Mouse (Mus musculus) limb, embryonic 14.5 days (tissue): ENCODE measurements around the gene Disp3. TPM values are rescaled to one million over a fixed set of nuclear protein-coding genes. Genes with fewer than 3 reads are reported as not detected.

ENCODE experiments used
- ATAC-seq: fragments of 200-750 bp; cut with Nextera tagmentation; 2 replicates; pipeline ENCODE4 v1.8.0; 2017; ENCODE audit warnings: low read depth, moderate number of reproducible peaks, moderate TSS enrichment; ENCODE audit not compliant: low FRiP score
- DNase-seq: peaks from one replicate; pipeline ENCODE4 v3.0.0-alpha.2; 2015; ENCODE audit warnings: low spot score
- H3K27ac ChIP-seq: fragments of 300-500 bp; sonication (generic); replicated peaks from 2 replicates; pipeline ENCODE4 v1.5.1; 2014; ENCODE audit warnings: low read depth, mild to moderate bottlenecking, low read length, moderate library complexity, mixed read lengths
- H3K27me3 ChIP-seq: fragments of 300-500 bp; sonication (generic); 2 replicates; pipeline ENCODE4 v1.6.1; 2014; ENCODE audit warnings: low read length, mixed read lengths; ENCODE audit not compliant: control insufficient read depth, insufficient read depth
- H3K36me3 ChIP-seq: fragments of 300-500 bp; sonication (generic); 2 replicates; pipeline ENCODE4 v1.6.1; 2014; ENCODE audit warnings: mild to moderate bottlenecking, low read length, moderate library complexity, mixed read lengths; ENCODE audit not compliant: control insufficient read depth, insufficient read depth
- H3K4me1 ChIP-seq: fragments of 300-500 bp; sonication (generic); 2 replicates; pipeline ENCODE4 v1.6.1; 2014; ENCODE audit warnings: antibody characterized with exemption, low read length, mixed read lengths; ENCODE audit not compliant: control insufficient read depth, insufficient read depth
- H3K4me2 ChIP-seq: fragments of 300-500 bp; sonication (generic); replicated peaks from 2 replicates; pipeline ENCODE4 v1.6.1; 2014; ENCODE audit warnings: low read depth, mild to moderate bottlenecking, low read length, moderate library complexity; ENCODE audit not compliant: severe bottlenecking
- H3K4me3 ChIP-seq: fragments of 300-500 bp; sonication (generic); replicated peaks from 2 replicates; pipeline ENCODE4 v1.5.1; 2014; ENCODE audit warnings: low read length
- H3K9ac ChIP-seq: fragments of 300-500 bp; sonication (generic); 2 replicates; pipeline ENCODE4 v1.6.1; 2014; ENCODE audit warnings: mild to moderate bottlenecking, low read depth, low read length, moderate library complexity; ENCODE audit not compliant: severe bottlenecking
- H3K9me3 ChIP-seq: fragments of 300-500 bp; sonication (generic); 2 replicates; pipeline ENCODE4 v1.6.1; 2016; ENCODE audit warnings: low read length; ENCODE audit not compliant: control insufficient read depth
- POLR2A ChIP-seq: fragments of 200-500 bp; IDR thresholded peaks from 2 replicates; pipeline ENCODE4 v1.8.0; 2012; ENCODE audit warnings: inconsistent platforms, mild to moderate bottlenecking, moderate library complexity, borderline replicate concordance; ENCODE audit not compliant: insufficient read depth, insufficient read length; ENCODE audit errors: extremely low read depth
- WGBS: fragments of 180-500 bp; shearing (Covaris S2); extraction: QIAGEN DNeasy Blood & Tissue Kit; methylation state at CpG from one replicate; pipeline ENCODE4 v1.1.7; 2014; 5-methylcytosine and 5-hydroxymethylcytosine counted together
- polyA plus RNA-seq, 2 experiments: library from polyadenylated mRNA; depleted of rRNA in 1 of 2; stranded (reverse) in 1 of 2; unstranded in 1 of 2; fragments of >200 nt; fragmentation: Nextera tagmentation in 1 of 2; extraction: Ambion mirVana in 1 of 2; gene quantifications; 2 replicates each; pipeline versions ENCODE4 v1.2.1 to v1.2.3; 2012 to 2014

The Disp3 gene
- polyA plus RNA-seq, 2 experiments, result 0.34 to 0.47 TPM

DNA sequence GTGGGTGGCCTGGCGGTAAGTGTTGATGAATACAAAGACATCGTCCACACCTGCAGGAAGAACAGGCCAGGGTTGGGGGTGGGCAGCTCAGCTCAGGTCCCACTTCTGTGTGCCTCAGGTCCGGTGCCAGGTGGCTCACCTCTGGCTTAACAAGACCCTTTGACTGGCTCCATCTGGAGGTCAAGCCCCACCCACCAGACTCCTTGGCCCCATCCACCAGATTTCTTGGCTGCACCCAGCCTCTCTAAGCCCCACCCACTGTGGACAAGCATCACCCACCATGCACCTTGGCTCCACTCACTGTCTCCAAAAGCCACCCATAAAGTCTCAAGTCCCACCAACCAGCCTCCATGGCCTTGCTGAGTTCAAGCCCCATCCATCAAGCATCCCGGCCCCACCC is 27.8 kb downstream of the Disp3 start:
- Histone ChIP-seq H3K9me3 (no peaks in the 10 kb centered on the region), H3K27ac (no peak overlapping the region), H3K4me3 (no peak overlapping the region), H3K27me3 (no peaks in the 10 kb centered on the region), H3K4me1 (no peaks in the 10 kb centered on the region), H3K36me3 (no peaks in the 10 kb centered on the region), H3K4me2 (no peak overlapping the region), H3K9ac (no peak overlapping the region)
- DNase-seq, result no peak
- no peak for TF ChIP-seq POLR2A
- no peak for ATAC-seq
- whole genome bisulfite sequencing, result 88% methylated on average over 3 of the region's 4 CpGs

DNA sequence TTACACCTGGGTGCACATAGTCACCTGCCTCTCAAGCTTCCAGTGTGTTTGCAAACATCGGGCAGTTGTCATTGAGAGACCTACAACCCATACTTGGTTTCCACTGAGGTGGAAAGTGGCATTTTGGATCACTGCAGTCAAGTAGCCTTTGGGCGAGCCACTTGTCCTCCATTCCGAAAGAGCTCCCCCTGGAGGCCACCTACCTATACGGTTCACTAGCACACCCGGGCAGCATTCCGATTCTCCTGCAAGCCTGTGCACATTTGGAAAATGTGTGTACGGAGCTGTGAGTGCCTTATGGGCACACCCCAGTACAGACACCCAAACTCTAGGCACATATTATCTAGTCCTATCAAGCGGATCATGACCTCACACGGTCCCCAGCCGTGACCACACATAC is 38.4 kb downstream of the Disp3 start:
- DNase-seq, result no peak
- TF ChIP-seq POLR2A, result no peak
- H3K4me3 ChIP-seq, result no peak overlapping the region
- H3K27me3 ChIP-seq, result no peaks in the 10 kb centered on the region
- H3K4me1 ChIP-seq, result no peaks in the 10 kb centered on the region
- ATAC-seq, result no peak
- no peak overlapping the region for H3K4me2 ChIP-seq
- no peak overlapping the region for H3K27ac ChIP-seq
- H3K9me3 ChIP-seq, result no peaks in the 10 kb centered on the region
- H3K9ac ChIP-seq, result no peak overlapping the region
- WGBS, result 45% methylated on average over 10 of the region's 10 CpGs
- H3K36me3 ChIP-seq, result no peaks in the 10 kb centered on the region

DNA sequence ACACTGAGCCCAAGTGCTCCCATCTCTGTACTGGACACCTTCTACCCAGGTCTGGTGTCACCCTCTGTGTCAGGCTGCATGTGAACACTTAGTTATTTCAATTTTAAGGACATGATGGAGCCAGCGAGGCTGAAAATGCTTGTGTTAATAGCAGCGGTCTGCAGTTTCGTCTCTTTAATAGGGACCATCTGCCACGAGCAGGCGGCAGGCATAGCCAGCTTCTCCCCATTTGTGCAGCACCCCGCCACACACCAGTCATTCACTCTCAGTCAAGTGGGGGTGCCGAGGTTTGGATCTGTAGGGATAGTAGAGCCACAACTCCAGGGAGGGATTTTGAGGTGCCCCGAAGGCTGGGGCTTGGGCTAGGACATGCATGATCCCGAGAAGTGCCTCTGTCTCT is 47.4 kb downstream of the Disp3 start:
- no peak overlapping the region for H3K27ac ChIP-seq
- 49% methylated on average over 9 of the region's 9 CpGs for WGBS
- H3K4me1 ChIP-seq, result no peaks in the 10 kb centered on the region
- no peaks in the 10 kb centered on the region for H3K36me3 ChIP-seq
- no peak for TF ChIP-seq POLR2A
- no peak overlapping the region for H3K9ac ChIP-seq
- H3K4me3 ChIP-seq, result no peak overlapping the region
- H3K4me2 ChIP-seq, result no peak overlapping the region
- H3K27me3 ChIP-seq, result no peaks in the 10 kb centered on the region
- no peak for DNase-seq
- H3K9me3 ChIP-seq, result no peaks in the 10 kb centered on the region
- ATAC-seq, result no peak

DNA sequence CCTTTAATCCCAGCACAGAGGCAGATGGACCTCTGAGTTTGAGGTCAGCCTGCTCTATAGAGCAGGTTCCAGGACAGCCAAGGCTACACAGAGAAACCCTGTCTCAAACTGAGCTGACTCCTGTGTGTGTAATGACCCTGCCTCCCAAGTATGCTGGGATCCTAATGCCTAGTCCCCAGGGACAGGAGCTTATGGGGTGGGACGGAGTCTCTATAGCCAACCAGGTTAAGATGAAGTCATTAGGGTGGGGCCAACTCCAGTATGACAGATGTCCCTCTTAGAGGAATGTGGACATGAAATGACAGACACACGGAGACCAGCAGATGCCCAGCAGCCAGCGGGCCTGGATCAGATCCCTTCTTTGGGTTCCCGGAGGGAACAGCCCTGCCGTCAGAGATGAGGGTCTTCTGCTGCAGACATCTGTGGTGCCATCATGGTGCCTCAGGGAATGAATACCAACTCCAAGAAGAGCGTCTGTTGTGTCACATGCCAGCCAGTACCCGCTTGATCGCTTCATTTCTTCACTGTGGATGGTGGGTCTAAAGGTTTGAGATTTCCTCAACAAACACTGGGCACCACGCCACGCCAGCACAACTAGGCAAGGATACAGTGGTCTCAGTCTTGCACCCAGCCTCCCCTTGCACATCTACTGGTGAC is 48.2 kb downstream of the Disp3 start:
- Histone ChIP-seq H3K9me3 (no peaks in the 10 kb centered on the region), H3K9ac (no peak overlapping the region), H3K36me3 (no peaks in the 10 kb centered on the region), H3K4me2 (no peak overlapping the region), H3K4me1 (no peaks in the 10 kb centered on the region), H3K27me3 (no peaks in the 10 kb centered on the region), H3K4me3 (no peak overlapping the region), H3K27ac (no peak overlapping the region)
- WGBS, result 94% methylated on average over 10 of the region's 10 CpGs
- ATAC-seq (no peak), DNase-seq (no peak)
- no peak for TF ChIP-seq POLR2A

DNA sequence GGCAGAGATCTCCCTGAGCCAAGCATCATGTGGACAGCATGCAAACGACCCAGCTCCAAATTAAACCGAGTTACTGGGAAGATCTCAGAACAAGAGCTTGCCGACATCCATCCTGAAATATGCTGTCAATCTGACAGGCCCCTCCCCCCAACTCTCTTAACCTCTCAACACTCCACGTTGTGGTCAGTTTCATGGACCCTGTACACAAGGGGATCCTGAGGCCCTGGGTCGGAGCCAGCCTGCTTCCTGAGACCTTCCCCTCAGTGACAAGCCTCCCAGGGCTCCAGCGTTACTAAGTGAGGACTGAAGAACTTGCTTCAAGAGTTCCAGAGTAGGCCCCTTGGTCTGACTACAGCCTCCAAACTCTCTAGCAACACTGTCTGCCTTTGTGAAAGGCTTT is 48.8 kb downstream of the Disp3 start:
- Histone ChIP-seq H3K4me1 (no peaks in the 10 kb centered on the region), H3K27ac (no peak overlapping the region), H3K4me3 (no peak overlapping the region), H3K36me3 (no peaks in the 10 kb centered on the region), H3K4me2 (no peak overlapping the region), H3K9ac (no peak overlapping the region), H3K9me3 (no peaks in the 10 kb centered on the region), H3K27me3 (no peaks in the 10 kb centered on the region)
- ATAC-seq (no peak), DNase-seq (no peak)
- WGBS, result 59% methylated on average over 6 of the region's 6 CpGs
- no peak for TF ChIP-seq POLR2A

DNA sequence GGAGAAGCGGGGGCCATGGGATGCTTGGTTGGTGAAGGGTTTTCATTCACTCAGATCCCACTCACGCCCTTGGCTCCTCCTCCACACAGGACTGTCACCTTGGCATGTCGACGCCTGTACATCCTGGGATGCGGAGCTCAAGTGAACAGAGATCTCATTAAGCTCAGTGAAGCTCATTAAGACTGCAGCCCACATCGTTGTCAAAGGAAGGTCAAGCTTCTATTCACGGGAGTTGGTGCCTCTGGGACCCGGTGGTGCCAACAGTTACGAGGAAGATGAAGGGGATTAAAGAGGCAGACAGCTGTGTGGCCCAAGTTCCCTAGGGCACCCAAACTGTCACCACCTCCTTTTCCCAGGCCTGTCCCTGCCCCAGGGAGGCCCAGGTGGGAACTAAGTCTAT is 49.5 kb downstream of the Disp3 start:
- H3K27me3 ChIP-seq, result no peaks in the 10 kb centered on the region
- H3K4me1 ChIP-seq, result no peaks in the 10 kb centered on the region
- H3K9ac ChIP-seq, result no peak overlapping the region
- TF ChIP-seq POLR2A, result no peak
- 59% methylated on average over 9 of the region's 9 CpGs for WGBS
- no peaks in the 10 kb centered on the region for H3K36me3 ChIP-seq
- no peak overlapping the region for H3K4me3 ChIP-seq
- H3K4me2 ChIP-seq, result no peak overlapping the region
- no peak for DNase-seq
- no peak for ATAC-seq
- no peaks in the 10 kb centered on the region for H3K9me3 ChIP-seq
- H3K27ac ChIP-seq, result no peak overlapping the region
